Mouse (Mus musculus): ENCODE measurements around the gene Rps9. TPM values are rescaled to one million over a fixed set of nuclear protein-coding genes. Genes with fewer than 3 reads are reported as not detected.

The Rps9 gene
- 1,416 and 1,486 TPM in 2 replicates for polyA plus RNA-seq (2015; fragmentation: Nextera tagmentation; extraction: Ambion mirVana)

- under 1% methylated on average over 42 of the region's 42 CpGs for WGBS
- peak within 1 kb of the TSS; percentile 80 for H3K9ac ChIP-seq
- H3K4me2 ChIP-seq = peak within 1 kb of the TSS; percentile 69
- H3K9me3 ChIP-seq = no peaks in the 10 kb centered on the region
- peaks cover 12% of the 10 kb centered on the region for H3K4me1 ChIP-seq
- H3K36me3 ChIP-seq = peaks cover 23% of the 10 kb centered on the region
- peak; percentile 92 for ATAC-seq (ENCODE audit: insufficient read depth, low FRiP score, low read depth)
- peak within 1 kb of the TSS; percentile 75 for H3K4me3 ChIP-seq (replicated peaks)
- no peaks in the 10 kb centered on the region for H3K27me3 ChIP-seq (replicated peaks)
- peak within 1 kb of the TSS; percentile 93 for H3K27ac ChIP-seq
Observed at GRCm38 (mm10) chr7:3703879-3704441, at the start of gene Rps9. Gene Rps9, plus strand, starts transcription at chr7:3703993.

GRCm38 (mm10) chr7:3656966-3657365, 46.8 kb upstream of the Rps9 start:
- no peaks in the 10 kb centered on the region for H3K4me1 ChIP-seq
- H3K9me3 ChIP-seq = no peaks in the 10 kb centered on the region
- H3K27ac ChIP-seq = no peak overlapping the region
- no peak overlapping the region for H3K4me3 ChIP-seq (replicated peaks)
- no peaks in the 10 kb centered on the region for H3K27me3 ChIP-seq (replicated peaks)
- H3K36me3 ChIP-seq = peaks cover 95% of the 10 kb centered on the region
- no peak overlapping the region for H3K9ac ChIP-seq
- WGBS = 82% methylated on average over 4 of the region's 4 CpGs
- H3K4me2 ChIP-seq = no peak overlapping the region
- no peak for ATAC-seq (ENCODE audit: insufficient read depth, low FRiP score, low read depth)

GRCm38 (mm10) chr7:3658578-3658977, 45.2 kb upstream of the Rps9 start:
- Histone ChIP-seq H3K9me3 (no peaks in the 10 kb centered on the region), H3K4me1 (no peaks in the 10 kb centered on the region), H3K27ac (no peak overlapping the region), H3K4me3 (replicated peaks) (no peak overlapping the region), H3K9ac (no peak overlapping the region), H3K4me2 (no peak overlapping the region), H3K36me3 (peaks cover 90% of the 10 kb centered on the region), H3K27me3 (replicated peaks) (no peaks in the 10 kb centered on the region)
- no peak for ATAC-seq (ENCODE audit: insufficient read depth, low FRiP score, low read depth)
- WGBS = 90% methylated on average over 14 of the region's 14 CpGs

GRCm38 (mm10) chr7:3664524-3665214, 39.1 kb upstream of the Rps9 start:
- Histone ChIP-seq H3K4me2 (peak overlapping the region; percentile 55), H3K9ac (peak overlapping the region; percentile 84; the same call in 1 of the 2 replicates), H3K4me1 (peaks cover 12% of the 10 kb centered on the region), H3K36me3 (peaks cover 32% of the 10 kb centered on the region), H3K27ac (peak overlapping the region; percentile 92), H3K27me3 (replicated peaks) (no peaks in the 10 kb centered on the region), H3K4me3 (replicated peaks) (peak overlapping the region; percentile 69), H3K9me3 (no peaks in the 10 kb centered on the region)
- WGBS = 27% methylated on average over 15 of the region's 15 CpGs
- peak; percentile 42 for ATAC-seq (ENCODE audit: insufficient read depth, low FRiP score, low read depth)

GRCm38 (mm10) chr7:3665215-3666114, 38.3 kb upstream of the Rps9 start, which contains the start of gene Leng1:
Gene Leng1, minus strand, starts transcription at chr7:3665840.
- Histone ChIP-seq H3K27me3 (replicated peaks) (no peaks in the 10 kb centered on the region), H3K4me1 (peaks cover 12% of the 10 kb centered on the region), H3K27ac (peak within 1 kb of the TSS; percentile 92), H3K36me3 (peaks cover 24% of the 10 kb centered on the region), H3K4me3 (replicated peaks) (peak within 1 kb of the TSS; percentile 69), H3K9me3 (no peaks in the 10 kb centered on the region), H3K4me2 (peak within 1 kb of the TSS; percentile 55), H3K9ac (peak within 1 kb of the TSS; percentile 84; the same call in 1 of the 2 replicates)
- 3% methylated on average over 45 of the region's 45 CpGs for WGBS
- ATAC-seq (ENCODE audit: insufficient read depth, low FRiP score, low read depth) = peak; percentile 99

- WGBS = 17% methylated on average over 14 of the region's 14 CpGs
- Histone ChIP-seq H3K4me2 (peak overlapping the region; percentile 55), H3K27ac (peak overlapping the region; percentile 91; the same call in 1 of the 2 replicates), H3K36me3 (peaks cover 11% of the 10 kb centered on the region), H3K4me3 (replicated peaks) (0 out of 2 replicates have a peak overlapping the region, but pooled peaks have one; percentile 6), H3K27me3 (replicated peaks) (no peaks in the 10 kb centered on the region), H3K9me3 (no peaks in the 10 kb centered on the region), H3K4me1 (peaks cover 12% of the 10 kb centered on the region), H3K9ac (no peak overlapping the region)
- 0 out of 2 replicates have a peak, but pooled peaks have one; percentile 12 for ATAC-seq (ENCODE audit: insufficient read depth, low FRiP score, low read depth)
Observed at GRCm38 (mm10) chr7:3666921-3667391, 36.8 kb upstream of the Rps9 start.

- Histone ChIP-seq H3K9me3 (no peaks in the 10 kb centered on the region), H3K27ac (no peak overlapping the region), H3K27me3 (replicated peaks) (no peaks in the 10 kb centered on the region), H3K36me3 (no peaks in the 10 kb centered on the region), H3K9ac (no peak overlapping the region), H3K4me2 (no peak overlapping the region), H3K4me1 (no peaks in the 10 kb centered on the region), H3K4me3 (replicated peaks) (no peak overlapping the region)
- 70% methylated on average over 10 of the region's 10 CpGs for WGBS
- ATAC-seq (ENCODE audit: insufficient read depth, low FRiP score, low read depth) = peak; percentile 83
Observed at GRCm38 (mm10) chr7:3674507-3675227, 29.1 kb upstream of the Rps9 start.

GRCm38 (mm10) chr7:3675228-3675548, 28.6 kb upstream of the Rps9 start:
- H3K4me3 ChIP-seq (replicated peaks) = no peak overlapping the region
- no peak overlapping the region for H3K27ac ChIP-seq
- H3K4me1 ChIP-seq = no peaks in the 10 kb centered on the region
- H3K4me2 ChIP-seq = no peak overlapping the region
- ATAC-seq (ENCODE audit: insufficient read depth, low FRiP score, low read depth) = no peak
- no peaks in the 10 kb centered on the region for H3K27me3 ChIP-seq (replicated peaks)
- no peaks in the 10 kb centered on the region for H3K9me3 ChIP-seq
- H3K36me3 ChIP-seq = no peaks in the 10 kb centered on the region
- H3K9ac ChIP-seq = no peak overlapping the region
- WGBS = 76% methylated on average over 3 of the region's 3 CpGs

GRCm38 (mm10) chr7:3676371-3676770, 27.4 kb upstream of the Rps9 start:
- Histone ChIP-seq H3K4me3 (replicated peaks) (peak overlapping the region; percentile 41), H3K4me2 (peak overlapping the region; percentile 45), H3K27me3 (replicated peaks) (no peaks in the 10 kb centered on the region), H3K36me3 (no peaks in the 10 kb centered on the region), H3K4me1 (no peaks in the 10 kb centered on the region), H3K9me3 (no peaks in the 10 kb centered on the region), H3K27ac (peak overlapping the region; percentile 42; the same call in 1 of the 2 replicates), H3K9ac (peak overlapping the region; percentile 12; the same call in 1 of the 2 replicates)
- 74% methylated on average over 12 of the region's 12 CpGs for WGBS
- ATAC-seq (ENCODE audit: insufficient read depth, low FRiP score, low read depth) = no peak

GRCm38 (mm10) chr7:3677342-3677741, 26.5 kb upstream of the Rps9 start, which contains the start of gene Tmc4:
Gene Tmc4, minus strand, starts transcription at chr7:3677553.
- peak within 1 kb of the TSS; percentile 12; the same call in 1 of the 2 replicates for H3K9ac ChIP-seq
- H3K36me3 ChIP-seq = no peaks in the 10 kb centered on the region
- H3K4me1 ChIP-seq = no peaks in the 10 kb centered on the region
- peak within 1 kb of the TSS; percentile 45 for H3K4me2 ChIP-seq
- no peaks in the 10 kb centered on the region for H3K9me3 ChIP-seq
- H3K27ac ChIP-seq = peak within 1 kb of the TSS; percentile 42
- ATAC-seq (ENCODE audit: insufficient read depth, low FRiP score, low read depth) = peak; percentile 86
- H3K27me3 ChIP-seq (replicated peaks) = no peaks in the 10 kb centered on the region
- peak within 1 kb of the TSS; percentile 41 for H3K4me3 ChIP-seq (replicated peaks)
- 46% methylated on average over 9 of the region's 9 CpGs for WGBS

All from stomach, embryonic 15.5 days (tissue).